Mouse (Mus musculus): ENCODE results near the gene Nat10.

Gene Nat10

GRCm38 (mm10) chr2:103760906-103761716 lies at the start of gene Nat10:
Gene Nat10 (minus strand): TSS chr2:103761270.
- peak; percentile 98 for DNase-seq (ENCODE audit: low read depth, low spot score)

- no peak for DNase-seq (ENCODE audit: low read depth, low spot score)
Observed at GRCm38 (mm10) chr2:103810412-103810811, 49.3 kb upstream of the Nat10 start.

DNA sequence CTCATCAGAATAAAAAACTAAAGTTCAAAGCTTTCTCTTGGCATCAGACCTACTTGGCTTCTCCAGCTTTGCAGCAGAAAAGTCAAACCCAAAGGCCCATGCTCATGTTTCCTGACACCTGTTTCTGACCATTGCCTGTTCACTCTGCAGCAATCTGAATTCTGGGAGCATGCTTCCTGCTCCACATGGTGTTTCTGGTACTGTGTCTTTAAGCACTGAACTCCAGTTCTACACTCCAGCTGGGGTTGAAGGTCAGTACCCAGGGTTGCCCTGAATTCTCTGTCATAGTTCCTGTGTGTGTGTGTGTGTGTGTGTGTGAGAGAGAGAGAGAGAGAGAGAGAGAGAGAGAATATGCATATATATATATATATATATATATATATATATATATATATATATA lies 47.4 kb upstream of the Nat10 start:
- DNase-seq (ENCODE audit: low read depth, low spot score): no peak

DNA sequence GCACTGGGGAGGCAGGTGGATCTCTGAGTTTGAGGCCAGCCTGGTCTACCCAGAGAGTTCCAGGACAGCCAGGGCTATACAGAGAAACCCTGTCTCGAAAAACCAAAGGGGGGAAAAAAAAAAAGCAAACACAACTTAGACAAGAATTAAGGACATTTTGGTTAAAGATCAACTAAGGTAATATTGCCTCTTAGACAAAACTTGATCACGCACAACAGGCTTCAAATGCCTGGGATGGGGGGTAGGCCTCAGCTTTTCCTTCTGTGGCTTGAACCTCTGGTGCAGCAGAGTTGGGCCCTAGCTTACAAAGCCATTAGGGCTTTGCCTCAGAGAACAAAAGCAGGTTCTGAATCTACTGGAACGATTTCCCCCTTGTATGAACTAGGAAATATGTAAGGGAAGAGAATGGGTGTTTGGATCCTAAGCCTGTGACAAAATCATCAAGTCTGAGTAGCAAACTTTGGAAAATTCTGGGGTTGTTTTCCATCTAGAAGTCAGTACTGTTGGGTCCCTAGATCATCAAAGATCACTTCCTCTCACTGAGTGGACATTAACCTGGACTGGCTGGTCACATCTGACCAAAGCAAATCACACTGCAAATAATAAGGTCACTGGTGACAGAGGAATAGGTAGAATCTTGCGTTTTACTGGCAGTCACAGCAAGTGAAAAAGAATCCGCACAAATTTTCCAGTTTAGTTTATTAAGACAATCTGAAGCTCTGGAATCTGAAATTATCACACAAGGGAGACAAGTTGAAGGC lies 42.9 kb upstream of the Nat10 start:
- DNase-seq (ENCODE audit: low read depth, low spot score): no peak

DNA sequence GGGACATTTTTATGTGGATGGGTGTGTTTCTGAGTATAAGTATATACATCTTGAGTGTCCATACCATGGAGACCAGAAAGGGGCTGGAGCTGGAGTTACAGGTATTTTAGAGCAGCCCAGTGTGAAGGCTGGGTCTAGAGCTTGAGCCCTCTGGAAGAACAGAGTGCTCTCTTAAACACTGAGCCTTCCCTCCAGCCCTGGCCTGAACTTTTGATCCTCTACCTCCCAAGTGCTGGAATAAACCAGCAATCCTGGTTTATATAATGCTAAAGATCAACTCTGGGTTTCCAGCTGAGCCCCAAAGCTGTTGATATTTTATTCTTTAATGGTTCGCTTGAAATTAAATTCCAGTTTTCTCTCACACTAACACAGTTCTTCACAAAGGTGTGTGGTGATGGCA lies 41.4 kb upstream of the Nat10 start:
- DNase-seq (ENCODE audit: low read depth, low spot score): no peak

- DNase-seq (ENCODE audit: low read depth, low spot score): peak; percentile 91
Observed at GRCm38 (mm10) chr2:103797491-103798009, 36.5 kb upstream of the Nat10 start, which contains the start of gene Caprin1. Gene Caprin1 (minus strand): TSS chr2:103797649.

DNA sequence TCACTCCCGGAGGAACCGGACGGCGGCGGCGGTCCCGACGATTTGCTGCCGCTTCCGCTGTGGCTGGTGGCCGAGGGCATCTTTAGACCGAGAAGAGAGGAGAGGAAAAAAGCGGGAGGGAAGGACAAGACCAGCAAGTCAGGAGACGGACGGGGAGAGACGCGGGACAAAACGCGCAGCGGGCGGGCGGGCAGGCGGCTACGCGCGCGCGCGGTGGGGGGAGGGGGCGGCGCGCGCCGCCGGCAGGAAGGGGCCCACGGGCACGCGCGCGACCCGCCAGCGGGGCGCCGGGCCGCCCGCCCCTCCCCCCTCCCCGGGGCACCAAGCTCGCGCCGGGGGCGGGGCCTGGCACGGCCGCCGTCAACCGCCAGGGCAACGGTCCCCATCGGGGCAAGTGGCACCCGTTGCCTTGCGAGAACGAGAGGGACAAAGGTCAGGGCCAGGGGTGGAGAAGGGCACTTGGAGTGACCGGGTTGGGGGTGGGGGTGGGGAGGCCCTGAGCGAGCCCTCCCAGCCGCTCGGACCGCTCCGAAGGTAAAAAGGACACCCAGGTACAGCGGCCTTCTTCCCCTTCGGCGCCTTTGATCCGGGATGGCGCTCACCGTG lies 35.9 kb upstream of the Nat10 start:
- peak; percentile 79 for DNase-seq (ENCODE audit: low read depth, low spot score)

- peak; percentile 26 for DNase-seq (ENCODE audit: low read depth, low spot score)
Observed at GRCm38 (mm10) chr2:103796211-103796860, 35.3 kb upstream of the Nat10 start.

- DNase-seq (ENCODE audit: low read depth, low spot score): peak; percentile 40
Observed at GRCm38 (mm10) chr2:103795843-103796210, 34.8 kb upstream of the Nat10 start.

GRCm38 (mm10) chr2:103792009-103792408 lies 30.9 kb upstream of the Nat10 start:
- no peak for DNase-seq (ENCODE audit: low read depth, low spot score)

DNA sequence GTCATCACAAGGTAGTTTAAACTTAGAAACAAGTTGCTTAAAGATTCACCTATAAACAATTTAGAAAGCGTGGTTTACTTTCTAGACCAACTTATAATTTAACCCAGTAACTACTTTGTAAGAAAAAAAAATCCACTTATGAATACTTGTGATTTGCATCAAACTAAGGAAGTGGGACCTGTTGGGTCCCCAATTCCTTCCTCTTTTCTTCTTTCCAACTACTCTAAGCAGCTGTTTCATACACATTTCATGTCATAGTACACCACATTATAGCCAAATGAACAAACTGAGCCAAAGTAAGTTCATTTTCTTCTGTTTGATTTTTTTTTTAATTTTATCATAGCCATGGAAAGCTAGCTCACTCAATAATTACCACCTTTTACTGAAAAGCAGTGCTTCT lies 24.7 kb upstream of the Nat10 start:
- DNase-seq (ENCODE audit: low read depth, low spot score): no peak

GRCm38 (mm10) chr2:103784621-103785020 lies 23.6 kb upstream of the Nat10 start:
- no peak for DNase-seq (ENCODE audit: low read depth, low spot score)

GRCm38 (mm10) chr2:103762492-103762891 lies 1.4 kb upstream of the Nat10 start:
- no peak for DNase-seq (ENCODE audit: low read depth, low spot score)

GRCm38 (mm10) chr2:103761993-103762392 lies 923 bp upstream of the Nat10 start:
- no peak for DNase-seq (ENCODE audit: low read depth, low spot score)

DNA sequence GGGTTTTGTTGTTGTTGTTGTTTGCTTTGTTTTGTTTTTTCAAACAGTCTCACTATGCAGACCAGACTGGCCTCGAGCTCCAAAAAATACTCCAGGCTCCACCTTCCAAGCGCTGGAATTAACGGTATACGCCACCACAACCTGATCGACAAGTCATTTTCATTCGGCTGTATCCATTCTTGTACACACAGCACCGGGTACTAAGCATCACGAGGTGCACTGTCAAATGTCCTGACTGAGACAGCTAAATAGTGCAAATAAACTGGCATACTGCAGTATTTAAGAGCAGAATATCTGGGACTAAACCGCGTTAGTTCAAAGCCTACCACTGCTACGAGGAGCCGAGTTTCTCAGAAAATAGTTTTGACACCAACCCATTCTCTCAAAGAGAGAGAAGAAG lies 649 bp downstream of the Nat10 start:
- DNase-seq (ENCODE audit: low read depth, low spot score): no peak

DNA sequence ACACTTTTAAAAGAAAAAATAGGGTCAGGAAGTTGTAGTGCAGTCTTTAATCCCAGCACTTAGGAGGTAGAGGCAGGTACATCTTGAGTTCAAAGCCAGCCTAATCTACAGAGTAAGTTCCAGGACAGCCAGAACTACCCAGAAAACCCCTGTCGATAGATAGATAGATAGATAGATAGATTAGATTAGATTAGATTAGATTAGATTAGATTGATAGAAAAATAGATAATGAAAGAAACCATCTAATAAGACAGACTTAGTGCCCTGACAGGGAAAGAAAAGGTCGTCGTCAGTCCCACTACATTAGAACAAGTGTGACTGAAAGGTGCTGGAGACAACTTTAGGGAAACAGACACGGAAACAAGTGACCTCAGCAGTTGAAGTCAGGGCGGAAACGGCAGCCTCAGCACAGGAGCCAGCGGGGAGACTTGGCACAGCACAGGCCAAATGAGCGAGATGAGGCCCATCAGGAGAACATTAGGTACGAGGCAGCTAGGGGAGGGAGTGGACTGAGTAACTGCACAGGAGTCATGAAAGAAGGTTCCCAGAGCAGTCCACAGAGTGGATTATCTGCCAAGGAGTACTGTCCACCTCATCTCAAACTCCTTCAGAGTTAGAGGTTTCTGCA lies 5.5 kb downstream of the Nat10 start:
- DNase-seq (ENCODE audit: low read depth, low spot score): no peak

DNA sequence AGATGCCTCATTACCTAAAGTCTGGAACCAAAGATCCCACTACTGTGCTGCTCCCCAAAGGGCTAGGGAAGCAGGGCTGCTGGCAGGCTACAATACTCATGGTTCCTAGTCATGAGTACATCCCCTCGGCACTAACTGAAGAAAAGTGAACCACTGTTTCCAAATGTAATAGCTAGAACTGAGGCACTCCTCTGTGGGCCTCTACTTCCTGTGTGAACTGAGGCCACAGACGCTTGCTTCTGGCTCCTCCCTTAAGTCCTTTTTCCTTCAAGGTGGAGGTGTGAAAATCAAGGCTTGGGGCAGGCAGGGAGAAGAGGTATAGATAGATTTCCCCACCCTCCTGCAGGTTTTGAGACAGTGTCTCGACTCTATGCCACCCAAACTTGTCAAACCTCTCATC lies 6.5 kb downstream of the Nat10 start:
- DNase-seq (ENCODE audit: low read depth, low spot score): no peak

- no peak for DNase-seq (ENCODE audit: low read depth, low spot score)
Observed at GRCm38 (mm10) chr2:103751771-103752170, 9.3 kb downstream of the Nat10 start.

DNA sequence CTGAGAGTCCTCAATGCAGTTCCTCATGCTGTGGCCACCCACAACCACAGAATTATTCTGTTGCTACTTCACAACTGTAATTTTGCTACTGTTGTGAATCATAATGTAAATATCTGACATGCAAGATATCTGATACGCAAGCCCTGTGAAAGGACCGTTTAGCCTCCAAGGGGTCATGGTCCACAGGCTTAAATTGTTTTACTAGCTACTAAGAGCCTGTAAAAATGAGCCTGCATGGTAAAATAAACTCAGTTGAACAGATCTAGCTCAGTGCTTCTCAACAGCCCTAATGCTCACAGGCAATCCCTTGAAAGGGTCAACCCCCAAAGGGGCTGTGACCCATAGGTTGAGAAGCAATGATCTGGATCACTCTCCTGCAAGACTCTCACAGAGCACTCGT lies 12.0 kb downstream of the Nat10 start:
- DNase-seq (ENCODE audit: low read depth, low spot score): no peak

- DNase-seq (ENCODE audit: low read depth, low spot score): no peak
Observed at GRCm38 (mm10) chr2:103747891-103748290, 13.2 kb downstream of the Nat10 start.

GRCm38 (mm10) chr2:103746761-103747160 lies 14.3 kb downstream of the Nat10 start:
- DNase-seq (ENCODE audit: low read depth, low spot score): no peak

Measured in skeletal muscle tissue, adult 2 months (tissue).